19 mouse cellular contexts compared by ENCODE assay signal in genomic region chr1:90855880-90856279, GRCm38 (mm10). TPM values are rescaled to one million over a fixed set of nuclear protein-coding genes. Genes with fewer than 3 reads are reported as not detected.
"Had no signal": no experiment of that assay in that cellular context is flagged by ENCODE, and none has a peak within 500 bp of the region (broad histone marks: within the 10 kb centered on the region; RNA-seq: fewer than 3 reads in every experiment).

No protein-coding gene starts in this region.

- H3K9ac ChIP-seq: limb, embryonic 15.5 days; liver, embryonic 12.5 days; lung, embryonic 14.5 days; midbrain, embryonic 12.5 days; stomach, embryonic 15.5 days had no signal

- ATAC-seq: liver, embryonic 12.5 days had no signal

- H3K4me2 ChIP-seq: limb, embryonic 15.5 days; liver, embryonic 12.5 days; lung, embryonic 14.5 days; midbrain, embryonic 12.5 days; stomach, embryonic 15.5 days had no signal

- H3K4me3 ChIP-seq: limb, embryonic 15.5 days; liver, embryonic 12.5 days; megakaryocyte, embryonic 14.5 days; midbrain, embryonic 12.5 days; stomach, embryonic 15.5 days had no signal

- DNase-seq: kidney, adult 11 months; kidney, adult 9 months; kidney, postnatal 36 days; layer of hippocampus, adult 9-11 months; layer of hippocampus, postnatal 36 days; lung, embryonic 14.5 days; lung, postnatal 10 days; right cerebral cortex, postnatal 4 days; spleen, adult 18-20 months; thymus, adult 2 months; thymus, postnatal 25 days had no signal

- H3K27ac ChIP-seq: kidney, postnatal 0 days; limb, embryonic 15.5 days; liver, embryonic 12.5 days; macrophage; midbrain, embryonic 12.5 days; stomach, embryonic 15.5 days had no signal

- H3K4me1 ChIP-seq: limb, embryonic 15.5 days; liver, embryonic 12.5 days; megakaryocyte, embryonic 14.5 days; midbrain, embryonic 12.5 days; stomach, embryonic 15.5 days had no signal

- H3K36me3 ChIP-seq: limb, embryonic 15.5 days; liver, embryonic 12.5 days; midbrain, embryonic 12.5 days; stomach, embryonic 15.5 days had no signal

- H3K27me3 ChIP-seq: limb, embryonic 15.5 days; liver, embryonic 12.5 days; midbrain, embryonic 12.5 days; stomach, embryonic 15.5 days had no signal

- H3K9me3 ChIP-seq: limb, embryonic 15.5 days; liver, embryonic 12.5 days; midbrain, embryonic 12.5 days; stomach, embryonic 15.5 days had no signal

RNA-seq across cellular contexts. Expression of gene Col6a3, which starts 12.1 kb away (rescaled TPM):
- total RNA-seq: neutrophil, adult 5-6 weeks had no signal

RNA-seq across cellular contexts. Expression of gene Mlph, which starts 59.0 kb away (rescaled TPM):
- total RNA-seq: neutrophil, adult 5-6 weeks had no signal
- polyA plus RNA-seq: liver, embryonic 12.5 days had no signal
